Mouse (Mus musculus): ENCODE measurements around the gene Fkbp1a. TPM values are rescaled to one million over a fixed set of nuclear protein-coding genes. Genes with fewer than 3 reads are reported as not detected.

Fkbp1a gene
- polyA plus RNA-seq, 1 experiment, result 3.4 TPM

DNA sequence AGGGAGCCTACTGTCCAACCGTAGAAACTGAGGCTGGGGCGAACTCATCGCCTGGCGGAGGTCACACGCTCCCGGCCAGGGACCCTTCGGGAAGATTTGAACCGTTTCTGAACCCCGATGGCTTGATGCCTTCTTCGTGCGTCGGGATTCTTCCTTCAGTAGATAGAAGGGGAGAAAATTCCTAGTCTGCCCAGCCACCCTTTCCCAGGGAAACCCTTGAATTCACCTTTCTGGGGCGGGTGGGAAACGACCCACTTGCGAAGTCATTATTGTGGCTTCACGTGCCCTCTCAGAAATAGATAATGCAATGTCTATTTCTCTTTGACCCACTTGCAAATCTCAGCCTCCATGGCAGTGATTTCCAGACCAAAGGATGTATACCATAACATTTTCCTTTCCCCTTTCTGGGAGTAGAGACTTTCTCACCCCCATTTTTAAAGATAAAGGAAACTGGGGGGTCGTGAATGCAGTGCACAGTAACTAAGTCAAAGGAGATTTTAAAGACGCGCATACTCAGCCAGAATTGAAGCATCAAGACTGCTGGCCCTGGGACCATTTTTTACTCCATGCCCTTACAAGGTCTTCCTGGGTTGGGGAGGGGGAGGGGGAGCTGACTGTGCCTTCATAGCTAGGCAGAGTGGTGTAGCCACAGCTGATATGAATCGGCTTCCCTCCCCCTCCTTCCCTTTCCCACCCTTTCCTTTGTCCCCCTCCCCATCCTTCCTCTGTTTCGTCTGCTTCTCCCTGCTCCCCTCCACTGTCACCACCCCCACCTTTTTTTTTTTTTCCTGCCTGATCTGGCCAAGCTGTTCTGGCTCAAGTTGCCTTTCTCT is 996 bp downstream of the Fkbp1a start:
- no peak for TF ChIP-seq TAL1 (IDR thresholded peaks at IDR 0.05; ENCODE audit: low read length)
- TF ChIP-seq GATA1 (IDR thresholded peaks at IDR 0.05; ENCODE audit: low read length), result no peak
- Histone ChIP-seq H3K36me3 (ENCODE audit: control insufficient read depth) (peaks cover 19% of the 10 kb centered on the region), H3K27me3 (ENCODE audit: control insufficient read depth) (peaks cover 9% of the 10 kb centered on the region), H3K4me1 (ENCODE audit: control insufficient read depth) (peaks cover 32% of the 10 kb centered on the region), H3K9me3 (ENCODE audit: control insufficient read depth, low read length) (no peaks in the 10 kb centered on the region), H3K4me3 (replicated peaks) (peak overlapping the region; percentile 70)

GRCm38 (mm10) chr2:151544673-151545072 is 2.4 kb downstream of the Fkbp1a start:
- no peaks in the 10 kb centered on the region for H3K9me3 ChIP-seq (ENCODE audit: control insufficient read depth, low read length)
- H3K4me3 ChIP-seq (replicated peaks), result no peak overlapping the region
- H3K27me3 ChIP-seq (ENCODE audit: control insufficient read depth), result peaks cover 5% of the 10 kb centered on the region
- peaks cover 19% of the 10 kb centered on the region for H3K36me3 ChIP-seq (ENCODE audit: control insufficient read depth)
- TF ChIP-seq GATA1 (IDR thresholded peaks at IDR 0.05; ENCODE audit: low read length) (no peak), TAL1 (IDR thresholded peaks at IDR 0.05; ENCODE audit: low read length) (no peak)
- H3K4me1 ChIP-seq (ENCODE audit: control insufficient read depth), result peaks cover 32% of the 10 kb centered on the region

DNA sequence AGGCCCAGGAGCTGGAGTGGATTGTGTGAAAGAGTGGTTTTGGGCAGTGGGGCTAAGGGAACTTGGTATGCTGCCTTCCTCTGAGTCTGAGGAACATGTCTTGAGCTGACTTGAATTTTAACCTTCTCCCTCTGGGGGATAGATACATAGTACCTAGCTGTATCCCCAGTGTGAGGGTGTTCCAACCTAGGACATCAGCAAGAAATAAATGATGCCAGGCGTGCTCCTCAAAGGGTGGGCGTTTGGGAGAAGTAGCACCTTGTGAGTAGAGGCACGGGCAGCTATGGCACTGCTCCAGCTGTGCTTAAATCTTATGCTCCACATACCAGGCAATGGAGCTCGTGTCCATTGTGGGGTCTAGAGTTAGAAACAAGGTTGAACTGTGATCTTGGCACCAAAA is 4.3 kb downstream of the Fkbp1a start:
- H3K36me3 ChIP-seq (ENCODE audit: control insufficient read depth), result peaks cover 30% of the 10 kb centered on the region
- no peaks in the 10 kb centered on the region for H3K9me3 ChIP-seq (ENCODE audit: control insufficient read depth, low read length)
- H3K4me3 ChIP-seq (replicated peaks), result no peak overlapping the region
- TF ChIP-seq GATA1 (IDR thresholded peaks at IDR 0.05; ENCODE audit: low read length) (no peak), TAL1 (IDR thresholded peaks at IDR 0.05; ENCODE audit: low read length) (no peak)
- H3K27me3 ChIP-seq (ENCODE audit: control insufficient read depth), result peaks cover 5% of the 10 kb centered on the region
- H3K4me1 ChIP-seq (ENCODE audit: control insufficient read depth), result peaks cover 28% of the 10 kb centered on the region

GRCm38 (mm10) chr2:151549615-151550121 is 7.4 kb downstream of the Fkbp1a start:
- no peak for TF ChIP-seq TAL1 (IDR thresholded peaks at IDR 0.05; ENCODE audit: low read length)
- TF ChIP-seq GATA1 (IDR thresholded peaks at IDR 0.05; ENCODE audit: low read length), result no peak
- peaks cover 43% of the 10 kb centered on the region for H3K36me3 ChIP-seq (ENCODE audit: control insufficient read depth)

GRCm38 (mm10) chr2:151562930-151563921 is 20.9 kb downstream of the Fkbp1a start:
- TF ChIP-seq GATA1 (IDR thresholded peaks at IDR 0.05; ENCODE audit: low read length) (no peak), TAL1 (IDR thresholded peaks at IDR 0.05; ENCODE audit: low read length) (no peak)
- no peaks in the 10 kb centered on the region for H3K9me3 ChIP-seq (ENCODE audit: control insufficient read depth, low read length)
- H3K27me3 ChIP-seq (ENCODE audit: control insufficient read depth), result no peaks in the 10 kb centered on the region
- H3K4me1 ChIP-seq (ENCODE audit: control insufficient read depth), result no peaks in the 10 kb centered on the region
- no peak overlapping the region for H3K4me3 ChIP-seq (replicated peaks)
- peaks cover 29% of the 10 kb centered on the region for H3K36me3 ChIP-seq (ENCODE audit: control insufficient read depth)

More at GRCm38 (mm10) chr2:151549615-151550121, 7.4 kb downstream of the Fkbp1a start:
- Histone ChIP-seq H3K4me3 (replicated peaks) (no peak overlapping the region), H3K27me3 (ENCODE audit: control insufficient read depth) (no peaks in the 10 kb centered on the region), H3K9me3 (ENCODE audit: control insufficient read depth, low read length) (no peaks in the 10 kb centered on the region), H3K4me1 (ENCODE audit: control insufficient read depth) (peaks cover 2% of the 10 kb centered on the region; the same call in 1 of the 2 replicates)

DNA sequence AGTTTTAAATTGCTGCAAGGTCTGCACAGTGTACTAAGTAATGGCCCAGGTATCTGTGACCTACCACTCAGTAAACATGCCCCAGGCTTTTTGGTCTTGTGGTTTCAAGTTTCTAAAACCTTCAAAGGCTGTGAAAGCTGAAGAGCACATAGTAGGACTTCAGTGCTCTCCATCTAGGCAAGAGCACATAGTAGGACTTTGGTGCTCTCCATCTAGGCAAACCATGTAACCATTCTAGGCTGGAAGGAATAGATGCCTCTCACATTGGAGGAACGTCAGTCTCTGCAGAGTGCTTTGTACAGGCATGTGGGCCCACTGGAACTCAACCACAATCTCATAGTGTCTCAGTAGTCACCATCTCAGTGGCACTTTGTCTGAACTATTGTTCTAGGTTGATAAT is 21.7 kb downstream of the Fkbp1a start:
- Histone ChIP-seq H3K36me3 (ENCODE audit: control insufficient read depth) (peaks cover 26% of the 10 kb centered on the region), H3K9me3 (ENCODE audit: control insufficient read depth, low read length) (no peaks in the 10 kb centered on the region), H3K4me3 (replicated peaks) (no peak overlapping the region), H3K27me3 (ENCODE audit: control insufficient read depth) (no peaks in the 10 kb centered on the region), H3K4me1 (ENCODE audit: control insufficient read depth) (no peaks in the 10 kb centered on the region)
- no peak for TF ChIP-seq TAL1 (IDR thresholded peaks at IDR 0.05; ENCODE audit: low read length)
- no peak for TF ChIP-seq GATA1 (IDR thresholded peaks at IDR 0.05; ENCODE audit: low read length)

GRCm38 (mm10) chr2:151564986-151565385 is 22.7 kb downstream of the Fkbp1a start:
- no peak overlapping the region for H3K4me3 ChIP-seq (replicated peaks)
- no peak for TF ChIP-seq TAL1 (IDR thresholded peaks at IDR 0.05; ENCODE audit: low read length)
- TF ChIP-seq GATA1 (IDR thresholded peaks at IDR 0.05; ENCODE audit: low read length), result no peak
- peaks cover 17% of the 10 kb centered on the region for H3K36me3 ChIP-seq (ENCODE audit: control insufficient read depth)
- no peaks in the 10 kb centered on the region for H3K9me3 ChIP-seq (ENCODE audit: control insufficient read depth, low read length)
- H3K4me1 ChIP-seq (ENCODE audit: control insufficient read depth), result no peaks in the 10 kb centered on the region
- no peaks in the 10 kb centered on the region for H3K27me3 ChIP-seq (ENCODE audit: control insufficient read depth)

DNA sequence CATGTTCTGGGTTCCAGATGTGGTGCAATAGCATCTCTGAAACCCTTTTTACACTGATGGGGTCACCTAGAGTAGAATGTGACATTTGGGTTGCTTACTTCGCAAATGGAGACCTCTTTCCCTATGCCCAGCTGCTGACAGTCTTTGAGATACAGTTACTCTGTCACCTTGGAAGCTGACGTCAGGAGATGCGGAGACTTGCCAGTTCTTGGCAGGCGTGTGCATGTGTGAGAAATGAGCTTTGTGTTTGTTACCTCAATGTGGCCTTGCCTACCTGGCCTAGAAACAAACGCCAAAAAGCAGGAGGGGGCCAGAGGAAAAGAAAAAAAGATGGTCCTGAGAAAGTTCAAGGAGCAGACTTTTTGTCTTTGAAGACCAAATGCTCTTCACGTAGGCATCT is 24.6 kb downstream of the Fkbp1a start:
- Histone ChIP-seq H3K4me3 (replicated peaks) (no peak overlapping the region), H3K9me3 (ENCODE audit: control insufficient read depth, low read length) (no peaks in the 10 kb centered on the region), H3K27me3 (ENCODE audit: control insufficient read depth) (no peaks in the 10 kb centered on the region), H3K4me1 (ENCODE audit: control insufficient read depth) (no peaks in the 10 kb centered on the region), H3K36me3 (ENCODE audit: control insufficient read depth) (peaks cover 6% of the 10 kb centered on the region)
- TF ChIP-seq GATA1 (IDR thresholded peaks at IDR 0.05; ENCODE audit: low read length) (no peak), TAL1 (IDR thresholded peaks at IDR 0.05; ENCODE audit: low read length) (no peak)

Measured in erythroblast, embryonic 14.5 days (primary cell).